Mouse (Mus musculus): Measurements from ENCODE around the gene A830018L16Rik.
"Not testable (repeated sequence)": the region's sequence is repeated elsewhere in the genome, so short reads cannot be mapped to it uniquely, and the experiment has no call there.

Gene A830018L16Rik

DNA sequence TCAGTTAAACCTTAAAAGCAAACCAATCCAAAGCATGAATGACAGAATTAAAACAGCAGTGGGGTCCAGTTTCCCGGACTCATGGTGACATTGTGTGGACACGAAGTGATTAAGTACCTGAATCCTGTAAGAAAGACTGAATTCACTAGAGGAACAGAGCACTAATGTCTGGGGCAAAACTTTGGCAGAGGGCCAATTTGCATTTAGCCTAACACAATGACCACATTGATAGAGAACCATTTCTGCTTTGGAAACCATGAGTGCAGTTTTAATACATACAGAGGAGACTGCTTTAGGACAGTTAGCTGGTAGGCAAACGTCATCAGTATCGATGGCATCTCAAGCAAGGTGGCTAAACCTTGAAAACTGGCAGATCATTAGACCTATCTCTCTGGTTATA is 586.7 kb downstream of the A830018L16Rik start:
- peak; percentile 25 for DNase-seq (ENCODE audit: low spot score)

GRCm38 (mm10) chr1:12008789-12009550 is 595.1 kb downstream of the A830018L16Rik start:
- no peak for DNase-seq (ENCODE audit: low spot score)

DNA sequence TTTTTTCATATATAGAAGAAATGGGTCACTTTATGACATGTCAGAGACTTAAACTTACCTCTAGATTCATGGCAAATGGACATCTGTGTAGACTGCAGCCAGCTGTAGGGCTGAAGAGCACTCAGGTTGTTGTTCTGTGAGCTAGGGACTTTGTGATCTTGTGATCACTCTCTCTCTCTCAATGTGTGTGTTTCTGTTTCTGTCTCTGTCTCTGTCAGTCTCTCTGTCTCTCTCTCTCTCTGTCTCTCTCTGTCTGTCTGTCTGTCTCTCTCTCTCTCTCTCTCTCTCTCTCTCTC is 595.6 kb downstream of the A830018L16Rik start:
- no peak for DNase-seq (ENCODE audit: low spot score)

GRCm38 (mm10) chr1:12010607-12011006 is 596.7 kb downstream of the A830018L16Rik start:
- no peak for DNase-seq (ENCODE audit: low spot score)

DNA sequence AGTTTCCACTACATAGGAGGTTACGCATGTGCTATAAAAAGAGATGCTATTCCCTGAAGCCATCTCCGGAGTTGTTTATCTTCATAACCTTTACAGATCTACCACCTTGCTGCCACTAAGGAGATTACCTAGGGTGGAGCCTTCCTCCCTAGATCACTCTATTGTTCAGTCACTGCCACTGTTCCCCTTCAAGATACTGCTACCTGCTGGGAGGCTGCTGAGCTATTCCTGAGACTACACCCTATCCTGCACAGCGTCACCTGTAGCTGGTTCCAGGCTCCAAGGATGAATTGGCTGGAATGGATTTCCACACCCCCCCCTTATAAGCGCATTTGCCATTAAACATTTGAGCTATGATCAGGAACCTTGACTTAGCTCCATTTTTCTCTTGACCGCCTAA is 606.7 kb downstream of the A830018L16Rik start:
- DNase-seq (ENCODE audit: low spot score): not testable (repeated sequence)

Data from retina, embryonic 14.5 days (tissue).